Mouse (Mus musculus) ovary, adult 18-20 months (tissue): ENCODE measurements around the gene Lamc2.

Source experiments
- DNase-seq: peaks from one replicate; pipeline ENCODE4 v3.0.0; 2022; ENCODE audit warnings: low spot score, mixed read lengths

Gene Lamc2

GRCm38 (mm10) chr1:153185828-153186803 is at the start of gene Lamc2:
Gene Lamc2, minus strand, starts transcription at chr1:153186447.
- no peak for DNase-seq

GRCm38 (mm10) chr1:153235576-153235975 is 49.3 kb upstream of the Lamc2 start:
- DNase-seq: no peak

GRCm38 (mm10) chr1:153231681-153232080 is 45.4 kb upstream of the Lamc2 start:
- no peak for DNase-seq

GRCm38 (mm10) chr1:153227916-153228315 is 41.7 kb upstream of the Lamc2 start:
- DNase-seq: no peak

- DNase-seq: no peak
These were observed 40.8 kb upstream of the Lamc2 start for GRCm38 (mm10) chr1:153227096-153227495.

- no peak for DNase-seq
These were observed 39.8 kb upstream of the Lamc2 start for GRCm38 (mm10) chr1:153225786-153226725.

GRCm38 (mm10) chr1:153224331-153224730 is 38.1 kb upstream of the Lamc2 start:
- no peak for DNase-seq

GRCm38 (mm10) chr1:153219376-153219775 is 33.1 kb upstream of the Lamc2 start:
- no peak for DNase-seq

GRCm38 (mm10) chr1:153216516-153216915 is 30.3 kb upstream of the Lamc2 start:
- DNase-seq: no peak

- DNase-seq: no peak
These were observed 29.4 kb upstream of the Lamc2 start for GRCm38 (mm10) chr1:153215676-153216075.

GRCm38 (mm10) chr1:153210992-153211391 is 24.7 kb upstream of the Lamc2 start:
- DNase-seq: no peak

GRCm38 (mm10) chr1:153210198-153210597 is 24.0 kb upstream of the Lamc2 start:
- DNase-seq: no peak

GRCm38 (mm10) chr1:153202195-153202594 is 15.9 kb upstream of the Lamc2 start:
- DNase-seq: no peak

- DNase-seq: no peak
These were observed 15.2 kb upstream of the Lamc2 start for GRCm38 (mm10) chr1:153201448-153201847.

- no peak for DNase-seq
These were observed 11.1 kb upstream of the Lamc2 start for GRCm38 (mm10) chr1:153197316-153197850.

GRCm38 (mm10) chr1:153192945-153193344 is 6.7 kb upstream of the Lamc2 start:
- DNase-seq: no peak

- no peak for DNase-seq
These were observed 6.1 kb upstream of the Lamc2 start for GRCm38 (mm10) chr1:153192379-153192778.

- no peak for DNase-seq
These were observed 5.7 kb upstream of the Lamc2 start for GRCm38 (mm10) chr1:153191943-153192329.

- DNase-seq: no peak
These were observed 5.1 kb upstream of the Lamc2 start for GRCm38 (mm10) chr1:153191237-153191942.

GRCm38 (mm10) chr1:153188081-153188480 is 1.8 kb upstream of the Lamc2 start:
- DNase-seq: no peak

GRCm38 (mm10) chr1:153180586-153181289 is 5.5 kb downstream of the Lamc2 start:
- DNase-seq: no peak
